24 mouse cellular contexts compared by ENCODE assay signal in genomic region chr6:87312761-87313160, GRCm38 (mm10). TPM values are rescaled to one million over a fixed set of nuclear protein-coding genes. Genes with fewer than 3 reads are reported as not detected.
"Had no signal": no experiment of that assay in that cellular context is flagged by ENCODE, and none has a peak within 500 bp of the region (broad histone marks: within the 10 kb centered on the region; RNA-seq: fewer than 3 reads in every experiment).

No protein-coding gene starts in this region.

- H3K9ac ChIP-seq: liver, postnatal 0 days; lung, embryonic 15.5 days; midbrain, embryonic 13.5 days; neural tube, embryonic 12.5 days; stomach, embryonic 15.5 days had no signal

- H3K9me3 ChIP-seq: lung, embryonic 15.5 days; midbrain, embryonic 13.5 days; neural tube, embryonic 12.5 days; stomach, embryonic 15.5 days had no signal

- ATAC-seq: liver, postnatal 0 days; lung, postnatal 0 days; midbrain, embryonic 13.5 days; midbrain, embryonic 16.5 days had no signal

- H3K4me1 ChIP-seq: megakaryocyte, embryonic 14.5 days; midbrain, embryonic 13.5 days; neural tube, embryonic 12.5 days; stomach, embryonic 15.5 days had no signal

- H3K27me3 ChIP-seq: lung, embryonic 15.5 days; midbrain, embryonic 13.5 days; neural tube, embryonic 12.5 days; stomach, embryonic 15.5 days had no signal

- H3K4me2 ChIP-seq: lung, embryonic 15.5 days; midbrain, embryonic 11.5 days; midbrain, embryonic 13.5 days; neural tube, embryonic 12.5 days; stomach, embryonic 15.5 days had no signal

- DNase-seq: liver, postnatal 0 days; lung, adult 2 months; lung, postnatal 14 days; lung, postnatal 36 days; right cerebral cortex, postnatal 14 days; thymus, adult 2 months; thymus, postnatal 25 days; thymus, postnatal 4 days had no signal

- H3K27ac ChIP-seq: lung, embryonic 15.5 days; macrophage; midbrain, embryonic 13.5 days; neural tube, embryonic 12.5 days; stomach, embryonic 15.5 days; stomach, postnatal 0 days had no signal

- H3K4me3 ChIP-seq: lung, embryonic 15.5 days; megakaryocyte, embryonic 14.5 days; midbrain, embryonic 13.5 days; neural tube, embryonic 12.5 days; stomach, embryonic 15.5 days had no signal

RNA-seq across cellular contexts. Expression of gene Antxr1, which starts 22.9 kb away (rescaled TPM):
- total RNA-seq: monocyte, adult 5-6 weeks; neutrophil, adult 5-6 weeks had no signal

RNA-seq across cellular contexts. Expression of gene Gkn1, which starts 38.0 kb away (rescaled TPM):
- total RNA-seq: megakaryocyte progenitor cell, adult 5-6 weeks; monocyte, adult 5-6 weeks; neutrophil, adult 5-6 weeks had no signal
- polyA plus RNA-seq: liver, postnatal 0 days; lung, adult 2 months; lung, embryonic 15.5 days; macrophage; midbrain, embryonic 11.5 days; midbrain, embryonic 13.5 days; midbrain, embryonic 16.5 days; neural tube, embryonic 12.5 days; neural tube, embryonic 14.5 days; spleen, adult 2 months; urinary bladder, adult 2 months had no signal
